Mouse (Mus musculus) A20 (cell line): ENCODE data around the gene Lce3a.

Experiments used
- DNase-seq: peaks from one replicate; pipeline ENCODE4 v3.0.0-alpha.2; 2011; ENCODE audit warnings: low read depth, low spot score

Gene Lce3a

DNA sequence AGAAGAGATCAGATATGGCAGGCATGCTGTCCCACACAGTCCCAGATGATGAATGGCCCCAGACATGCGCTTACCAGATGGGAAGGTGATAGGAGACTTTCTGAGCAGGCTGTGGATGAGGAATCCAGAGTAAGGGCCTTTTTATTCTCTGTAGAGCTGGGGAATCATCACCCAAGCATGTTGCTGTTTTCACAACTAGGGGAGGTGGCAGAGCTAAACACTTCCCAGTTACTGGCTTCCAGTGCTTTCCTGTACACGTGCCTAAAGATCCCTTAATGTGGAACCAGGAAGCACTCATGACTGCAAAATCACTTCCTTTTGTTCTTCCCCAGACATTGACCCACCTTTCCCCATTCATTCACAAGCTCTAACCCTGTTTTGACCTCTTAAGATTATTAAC lies at the start of gene Lce3a:
Gene Lce3a, minus strand, starts transcription at position 101 of the 400 bp plus-strand sequence.
- DNase-seq, result no peak

DNA sequence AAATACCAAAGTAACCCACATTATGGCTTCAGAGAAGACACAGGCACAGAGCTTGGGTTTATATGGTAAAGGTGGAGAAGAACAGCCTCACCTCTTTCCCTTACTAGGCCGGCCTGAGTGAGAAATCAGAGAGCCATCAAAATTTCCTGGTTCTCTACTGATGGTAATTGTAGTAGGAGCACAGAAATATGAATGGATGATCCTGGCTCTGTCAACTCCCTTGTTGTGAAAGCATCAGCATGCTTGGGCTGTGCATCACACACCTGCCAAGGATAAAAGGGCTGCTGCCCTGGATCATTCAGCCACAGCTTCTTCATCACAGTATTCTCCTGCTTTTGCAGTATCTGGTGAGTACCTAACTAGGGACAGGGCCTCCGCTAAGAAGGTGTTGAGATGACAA lies 40.7 kb upstream of the Lce3a start, which contains the start of gene Lce3e:
Gene Lce3e, plus strand, starts transcription at position 301 of the 400 bp plus-strand sequence.
- DNase-seq, result no peak

DNA sequence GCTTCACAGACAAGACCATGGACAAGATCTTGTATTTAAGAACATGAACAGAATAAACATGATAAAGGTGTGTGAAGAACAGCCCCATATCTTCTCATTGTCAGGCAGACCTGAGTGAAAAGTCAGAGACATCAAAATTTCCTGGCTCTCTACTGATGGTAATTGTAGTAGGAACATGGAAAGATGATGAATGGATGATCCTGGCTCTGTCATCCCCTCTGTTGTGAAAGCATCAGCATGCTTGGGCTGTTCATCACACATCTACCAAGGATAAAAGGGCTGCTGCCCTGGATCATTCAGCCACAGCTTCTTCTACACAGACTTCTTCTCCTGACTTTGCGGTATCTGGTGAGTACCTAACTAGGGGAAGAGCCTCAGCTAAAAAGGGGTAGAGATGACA lies 31.1 kb upstream of the Lce3a start, which contains the start of gene Lce3d:
Gene Lce3d, plus strand, starts transcription at position 301 of the 400 bp plus-strand sequence.
- no peak for DNase-seq

- DNase-seq, result no peak
Observed at GRCm38 (mm10) chr3:92944186-92944585, 18.2 kb upstream of the Lce3a start, which contains the start of gene Lce3c. Gene Lce3c, plus strand, starts transcription at chr3:92944486.

DNA sequence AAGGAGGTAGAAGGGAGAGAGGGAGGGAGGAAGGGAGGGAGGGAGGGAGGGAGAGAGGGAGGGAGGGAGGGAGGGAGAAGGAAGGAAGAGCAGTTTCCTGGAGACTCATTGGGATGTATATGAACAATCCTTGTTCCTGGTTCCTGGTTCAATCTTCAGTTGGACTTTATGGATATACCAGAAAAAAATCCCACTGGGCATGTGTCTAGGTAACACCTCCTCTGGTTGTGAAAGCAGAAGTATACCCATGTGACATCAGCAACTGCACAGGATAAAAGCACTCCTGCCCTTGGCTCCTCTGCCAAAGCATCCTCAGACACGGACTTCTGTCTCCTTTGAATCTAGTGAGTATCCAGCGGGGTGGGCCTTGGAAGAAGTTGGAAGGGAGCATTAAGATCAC lies 6.6 kb upstream of the Lce3a start, which contains the start of gene Lce3b:
Gene Lce3b, plus strand, starts transcription at position 301 of the 400 bp plus-strand sequence.
- no peak for DNase-seq

DNA sequence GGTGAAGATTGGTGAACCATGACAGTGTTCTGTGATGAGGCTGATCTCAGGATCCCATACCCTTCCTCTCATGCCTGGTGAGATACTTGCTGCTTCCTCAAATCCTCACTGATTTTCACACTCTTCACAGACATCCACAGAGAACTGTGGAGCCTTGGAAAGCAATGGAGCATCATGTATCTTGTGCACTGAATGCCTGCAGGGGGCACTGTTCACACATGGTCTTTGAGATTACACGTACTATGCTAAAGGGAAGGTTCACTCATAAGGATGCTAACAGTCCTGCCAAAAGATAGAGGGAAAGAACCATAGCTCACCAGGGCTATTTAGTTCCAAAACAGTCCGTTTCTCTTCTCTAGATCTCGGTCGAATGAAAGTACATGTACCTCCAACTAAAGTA lies 5.7 kb downstream of the Lce3a start:
- DNase-seq, result no peak

DNA sequence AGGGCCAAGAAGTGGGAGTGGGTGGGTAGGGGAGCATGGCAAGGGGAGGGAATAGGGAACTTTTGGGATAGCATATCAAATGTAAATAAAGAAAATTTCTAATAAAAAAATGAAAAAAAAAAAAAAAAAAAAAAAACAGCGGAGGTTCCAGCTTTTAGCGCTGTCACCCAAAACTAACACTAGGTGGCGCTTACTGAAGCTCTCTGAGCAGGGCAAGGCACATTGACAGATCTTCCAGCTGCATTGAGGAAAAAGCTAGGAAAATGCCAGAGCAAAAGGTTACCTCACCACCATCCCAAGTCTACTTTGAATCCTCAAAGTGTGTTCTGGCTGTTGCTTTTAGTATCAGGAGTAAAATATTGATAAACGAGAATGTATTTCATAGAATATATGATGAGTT lies 18.5 kb downstream of the Lce3a start:
- no peak for DNase-seq

GRCm38 (mm10) chr3:92905182-92905581 lies 20.8 kb downstream of the Lce3a start:
- DNase-seq, result no peak

DNA sequence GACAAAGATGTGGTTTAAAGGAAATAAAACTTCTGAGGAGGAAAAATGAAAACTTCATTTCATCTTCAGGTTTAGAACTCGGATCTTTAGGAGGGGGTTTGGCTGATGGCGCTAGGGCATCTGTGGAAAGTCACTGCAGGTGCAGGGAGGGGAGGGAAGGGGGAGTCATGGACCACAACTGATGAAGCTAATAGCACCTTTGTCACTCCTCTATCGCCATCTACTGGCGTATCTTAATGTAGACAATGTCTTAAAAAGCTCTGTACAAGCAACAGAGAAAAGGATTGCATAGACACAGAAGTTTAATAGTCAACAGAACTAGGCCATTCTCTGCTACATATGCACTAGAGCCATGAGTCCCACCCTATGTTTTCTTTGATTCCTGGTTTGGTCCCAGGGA lies 22.4 kb downstream of the Lce3a start:
- no peak for DNase-seq

GRCm38 (mm10) chr3:92902992-92903391 lies 23.0 kb downstream of the Lce3a start:
- peak; percentile 7 for DNase-seq

- DNase-seq, result no peak
Observed at GRCm38 (mm10) chr3:92894489-92894888, 31.5 kb downstream of the Lce3a start.

DNA sequence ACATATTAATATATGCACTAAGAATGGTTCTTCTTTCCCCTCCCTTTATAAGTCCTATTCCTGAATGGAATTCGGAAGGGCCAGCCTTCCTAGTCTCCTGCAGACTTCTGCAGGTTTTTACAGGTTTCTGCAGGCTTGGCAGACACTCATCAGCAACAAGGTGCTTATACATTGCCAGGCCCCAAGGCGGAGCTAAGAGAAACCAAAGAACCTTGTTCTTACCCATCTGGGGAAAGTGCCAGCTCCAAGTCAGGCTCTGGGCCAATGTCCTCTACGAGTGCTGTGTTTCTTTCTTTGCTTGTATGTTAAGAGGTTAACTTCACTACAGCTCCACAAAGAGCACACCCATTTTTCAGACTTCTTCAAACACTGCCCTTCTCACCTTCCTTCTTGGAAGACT lies 32.0 kb downstream of the Lce3a start:
- DNase-seq, result no peak
